Mouse (Mus musculus) liver, adult (tissue): Measurements from ENCODE around the gene Olfr1226.
"Not testable (repeated sequence)": the region's sequence is repeated elsewhere in the genome, so short reads cannot be mapped to it uniquely, and the experiment has no call there.

Source experiments
- GATA4 ChIP-seq: IDR thresholded peaks from 2 replicates; pipeline ENCODE4 v1.6.1; 2014; ENCODE audit warnings: mild to moderate bottlenecking, low read length; ENCODE audit not compliant: insufficient replicate concordance

Gene Olfr1226

DNA sequence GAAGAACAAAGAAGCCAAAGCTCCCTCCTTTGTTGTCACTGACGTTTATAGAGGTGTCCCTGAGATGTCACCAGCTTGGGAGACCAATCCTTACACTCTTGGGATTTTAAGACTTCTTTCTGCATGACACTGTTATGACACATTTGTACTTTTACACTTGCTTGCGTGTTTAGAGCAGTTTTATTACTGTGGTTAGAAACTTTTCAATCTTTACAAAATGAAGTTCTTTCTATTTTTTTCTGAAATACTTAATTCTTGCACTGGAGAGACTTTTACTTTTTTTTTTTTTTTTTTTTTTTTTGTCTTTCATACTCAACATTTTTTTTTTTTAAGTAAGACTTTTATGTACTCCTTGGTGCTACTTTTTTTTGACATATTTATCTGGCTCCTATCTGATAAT is at the start of gene Olfr1226:
Gene Olfr1226 (minus strand): TSS at position 101 of the 400 bp plus-strand sequence.
- TF ChIP-seq GATA4, result no peak

DNA sequence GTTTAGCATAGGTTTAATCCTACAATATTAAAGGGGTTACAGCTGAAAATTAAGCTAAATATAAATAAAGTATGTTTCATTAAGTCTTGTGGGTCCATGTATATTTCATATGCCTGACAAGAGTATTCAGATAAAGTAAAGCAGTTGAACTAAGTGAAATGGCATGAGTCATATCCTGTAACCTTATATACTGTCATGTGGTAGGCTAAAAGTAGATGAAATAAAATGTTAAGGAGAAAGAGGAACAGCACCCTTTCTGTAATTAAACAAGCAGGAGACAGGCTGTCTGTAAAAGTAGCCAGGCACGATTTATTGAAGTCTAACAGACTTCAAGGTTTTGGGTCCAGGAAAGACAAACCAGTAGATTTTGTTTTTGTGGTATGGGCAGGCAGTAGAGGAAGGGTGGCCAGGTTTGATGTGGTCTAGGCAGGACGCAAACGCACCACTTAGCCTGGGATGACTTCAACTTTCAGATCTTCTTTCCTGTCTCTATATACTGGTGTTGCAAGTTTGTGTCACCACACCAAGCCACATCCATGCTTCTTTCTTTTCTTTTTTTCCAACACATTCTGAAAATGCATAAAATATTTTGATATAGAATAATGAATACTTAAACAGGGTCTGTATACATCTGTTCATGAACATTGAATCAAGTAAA is 3.4 kb downstream of the Olfr1226 start:
- no peak for TF ChIP-seq GATA4

DNA sequence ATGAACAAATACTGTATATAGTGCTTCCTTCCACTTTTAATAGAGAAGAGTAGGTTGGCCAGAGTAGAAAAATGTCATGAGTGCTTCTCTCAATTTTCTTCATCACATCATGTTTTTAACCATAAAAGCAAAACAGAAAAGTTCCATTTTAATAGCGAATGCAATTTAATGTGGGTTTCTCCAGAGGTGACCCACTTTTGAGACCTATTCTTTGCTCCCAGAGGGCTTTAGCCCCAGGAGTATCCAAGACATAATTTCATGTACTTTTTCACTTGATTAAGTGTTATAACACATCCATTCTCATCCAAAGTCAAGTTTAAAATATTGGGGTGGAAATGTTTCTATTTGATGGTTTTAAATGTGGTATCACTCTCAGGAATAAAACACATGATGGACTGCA is 25.3 kb downstream of the Olfr1226 start, which contains the start of gene Olfr1225:
Gene Olfr1225 (minus strand): TSS at position 101 of the 400 bp plus-strand sequence.
- TF ChIP-seq GATA4, result no peak

DNA sequence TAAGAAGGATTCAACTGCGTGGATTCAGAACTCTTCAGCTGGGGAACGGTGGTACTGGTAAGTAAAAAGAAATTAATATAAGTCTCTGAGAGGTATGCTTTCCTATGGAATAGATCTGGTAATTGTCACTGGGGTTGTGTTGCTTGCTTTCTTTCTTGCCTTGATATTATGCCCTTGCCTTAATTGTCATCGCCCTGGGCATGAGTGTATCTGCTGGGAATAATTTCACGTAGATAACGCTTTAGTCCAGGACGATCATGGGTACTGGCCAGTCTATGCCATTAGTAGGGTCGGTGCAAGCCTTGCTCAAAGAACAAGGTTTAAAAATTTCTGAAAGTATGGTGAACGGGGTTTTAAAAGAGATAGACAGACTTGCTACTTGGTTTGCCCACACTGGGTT is 35.9 kb downstream of the Olfr1226 start, which contains the start of gene Olfr1224-ps1:
Gene Olfr1224-ps1 (minus strand): TSS at position 101 of the 400 bp plus-strand sequence.
- TF ChIP-seq GATA4, result not testable (repeated sequence)

DNA sequence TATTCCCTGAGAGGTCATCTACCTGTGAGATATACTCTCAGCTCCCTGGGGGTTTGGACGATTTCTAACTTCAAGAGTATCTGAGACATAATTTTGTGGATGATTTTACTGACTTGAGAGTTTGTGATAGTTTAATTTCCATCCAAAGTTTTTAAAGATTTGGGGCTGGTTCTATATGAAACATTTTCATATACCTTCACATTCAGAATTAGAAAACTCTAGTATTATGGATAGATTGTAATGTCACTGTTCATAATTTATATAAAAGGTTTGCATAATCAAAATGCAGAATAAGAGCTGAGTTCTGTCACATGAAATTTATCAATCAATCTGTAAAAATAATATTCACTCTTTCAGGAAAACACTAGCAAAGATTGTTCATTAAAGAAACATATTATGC is 48.4 kb downstream of the Olfr1226 start, which contains the start of gene Olfr1223:
Gene Olfr1223 (minus strand): TSS at position 101 of the 400 bp plus-strand sequence.
- TF ChIP-seq GATA4, result no peak
